13 mouse cellular contexts compared by ENCODE assay signal in the genomic region with DNA sequence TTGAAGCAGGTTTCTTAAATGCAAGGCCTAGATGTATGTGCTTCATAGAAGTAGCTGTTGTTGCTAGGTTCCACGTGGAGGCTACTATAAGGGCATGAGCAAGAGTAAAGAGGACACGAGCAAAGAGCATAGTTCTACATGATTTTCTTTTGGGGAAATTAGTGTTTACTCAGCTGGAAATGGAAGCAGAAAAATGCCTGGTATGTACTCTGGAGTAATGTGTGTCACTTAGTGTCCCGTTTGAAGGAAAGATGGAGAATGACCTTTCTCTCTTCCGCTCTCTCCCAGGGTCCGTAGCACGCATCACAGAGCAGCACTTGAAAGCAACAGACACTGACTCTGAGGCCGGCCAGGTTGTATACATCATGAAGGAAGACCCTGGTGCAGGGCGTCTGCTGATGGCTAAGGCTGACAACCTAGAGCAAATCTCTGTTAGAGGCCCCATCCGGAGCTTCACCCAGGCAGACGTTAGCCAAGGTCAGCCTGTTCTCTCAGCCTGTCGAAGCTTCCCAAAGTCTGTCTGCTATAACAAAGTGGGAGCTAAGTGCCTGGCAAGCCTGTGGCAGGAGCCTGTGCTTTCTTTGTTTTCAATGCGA.
DNase-seq lines count a peak whose midpoint lies in the region; ATAC-seq lines count a peak whose summit lies in the region.
"Had no signal": no experiment of that assay in that cellular context is flagged by ENCODE, and none has a peak within 500 bp of the region (broad histone marks: within the 10 kb centered on the region; RNA-seq: fewer than 3 reads in every experiment).

No protein-coding gene starts in this region.

- no peak overlapping the region for H3K9ac ChIP-seq in midbrain, embryonic 13.5 days (replicated peaks)
- H3K9ac ChIP-seq in embryonic facial prominence, embryonic 11.5 days (replicated peaks; ENCODE audit: low read length) = no peak overlapping the region
- no peak overlapping the region for H3K9ac ChIP-seq in kidney, embryonic 15.5 days
- no peak overlapping the region for H3K9ac ChIP-seq in neural tube, embryonic 14.5 days (replicated peaks; ENCODE audit: low read depth, low read length)
- H3K9ac ChIP-seq: heart, embryonic 12.5 days; liver, embryonic 14.5 days had no signal

- H3K4me2 ChIP-seq in midbrain, embryonic 13.5 days (replicated peaks) = no peak overlapping the region
- no peak overlapping the region for H3K4me2 ChIP-seq in embryonic facial prominence, embryonic 11.5 days (ENCODE audit: low read depth, low read length)
- H3K4me2 ChIP-seq in kidney, embryonic 15.5 days = no peak overlapping the region
- no peak overlapping the region for H3K4me2 ChIP-seq in neural tube, embryonic 14.5 days (ENCODE audit: low read depth, low read length)
- H3K4me2 ChIP-seq: heart, embryonic 12.5 days had no signal

- H3K27ac ChIP-seq in midbrain, embryonic 10.5 days (replicated peaks) = no peak overlapping the region
- no peak overlapping the region for H3K27ac ChIP-seq in midbrain, embryonic 13.5 days
- no peak overlapping the region for H3K27ac ChIP-seq in embryonic facial prominence, embryonic 11.5 days (replicated peaks; ENCODE audit: low read depth, low read length)
- peak overlapping the region; percentile 73 for H3K27ac ChIP-seq in kidney, embryonic 15.5 days
- H3K27ac ChIP-seq in neural tube, embryonic 14.5 days (ENCODE audit: low read depth, low read length) = peak overlapping the region; percentile 41; the same call in 1 of the 2 replicates
- H3K27ac ChIP-seq: liver, embryonic 14.5 days; macrophage had no signal

- DNase-seq in midbrain, embryonic 10.5 days (ENCODE audit: low spot score) = peak; percentile 24
- DNase-seq in embryonic facial prominence, embryonic 11.5 days (ENCODE audit: low spot score) = peak; percentile 7
- no peak for DNase-seq in ovary, postnatal 10 days (ENCODE audit: low spot score)
- DNase-seq in cerebellum, adult 9-10 months = no peak
- DNase-seq: cerebellum, adult 11 months; right cerebral cortex, adult 18-20 months had no signal

- H3K4me1 ChIP-seq in midbrain, embryonic 10.5 days = peaks cover 8% of the 10 kb centered on the region; the same call in 1 of the 2 replicates
- peaks cover 31% of the 10 kb centered on the region for H3K4me1 ChIP-seq in midbrain, embryonic 13.5 days (replicated peaks)
- H3K4me1 ChIP-seq in embryonic facial prominence, embryonic 11.5 days (ENCODE audit: control insufficient read depth, insufficient read depth, low read length) = no peaks in the 10 kb centered on the region; the same call in 1 of the 2 replicates
- peaks cover 17% of the 10 kb centered on the region for H3K4me1 ChIP-seq in kidney, embryonic 15.5 days
- no peaks in the 10 kb centered on the region for H3K4me1 ChIP-seq in neural tube, embryonic 14.5 days (ENCODE audit: control insufficient read depth, insufficient read depth, low read length)

- no peaks in the 10 kb centered on the region for H3K27me3 ChIP-seq in midbrain, embryonic 10.5 days (ENCODE audit: low read depth, poor library complexity, severe bottlenecking)
- H3K27me3 ChIP-seq in midbrain, embryonic 13.5 days = no peaks in the 10 kb centered on the region
- no peaks in the 10 kb centered on the region for H3K27me3 ChIP-seq in embryonic facial prominence, embryonic 11.5 days (ENCODE audit: control insufficient read depth, insufficient read depth, low read length)
- H3K27me3 ChIP-seq in kidney, embryonic 15.5 days = no peaks in the 10 kb centered on the region
- H3K27me3 ChIP-seq in neural tube, embryonic 14.5 days (ENCODE audit: control insufficient read depth, insufficient read depth, low read length) = no peaks in the 10 kb centered on the region
- H3K27me3 ChIP-seq: CH12.LX; heart, embryonic 12.5 days had no signal

- ATAC-seq in midbrain, embryonic 13.5 days = no peak
- no peak for ATAC-seq in embryonic facial prominence, embryonic 11.5 days (replicated peaks; ENCODE audit: insufficient number of reproducible peaks, low FRiP score, low TSS enrichment, low read depth)
- ATAC-seq in kidney, embryonic 15.5 days (replicated peaks; ENCODE audit: low FRiP score) = peak; percentile 60
- peak; percentile 30; the same call in 1 of the 2 replicates for ATAC-seq in neural tube, embryonic 14.5 days (ENCODE audit: low read depth)

- H3K36me3 ChIP-seq in midbrain, embryonic 10.5 days = no peaks in the 10 kb centered on the region
- H3K36me3 ChIP-seq in midbrain, embryonic 13.5 days = no peaks in the 10 kb centered on the region
- H3K36me3 ChIP-seq in embryonic facial prominence, embryonic 11.5 days (replicated peaks; ENCODE audit: control insufficient read depth, insufficient read depth, low read depth, low read length) = no peaks in the 10 kb centered on the region
- H3K36me3 ChIP-seq in kidney, embryonic 15.5 days = peaks cover 76% of the 10 kb centered on the region
- H3K36me3 ChIP-seq in neural tube, embryonic 14.5 days (ENCODE audit: control insufficient read depth, insufficient read depth, low read length) = no peaks in the 10 kb centered on the region

- WGBS in midbrain, embryonic 10.5 days = 78% methylated on average over 12 of the region's 12 CpGs
- 72% methylated on average over 12 of the region's 12 CpGs for WGBS in midbrain, embryonic 13.5 days
- WGBS in embryonic facial prominence, embryonic 11.5 days = 41% methylated on average over 12 of the region's 12 CpGs
- 27% methylated on average over 12 of the region's 12 CpGs for WGBS in kidney, embryonic 15.5 days
- WGBS in neural tube, embryonic 14.5 days = 66% methylated on average over 12 of the region's 12 CpGs

- H3K4me3 ChIP-seq in midbrain, embryonic 10.5 days = no peak overlapping the region
- H3K4me3 ChIP-seq in midbrain, embryonic 13.5 days (replicated peaks) = no peak overlapping the region
- H3K4me3 ChIP-seq in embryonic facial prominence, embryonic 11.5 days (ENCODE audit: low read depth, low read length) = no peak overlapping the region
- H3K4me3 ChIP-seq in kidney, embryonic 15.5 days (replicated peaks) = no peak overlapping the region
- no peak overlapping the region for H3K4me3 ChIP-seq in neural tube, embryonic 14.5 days (ENCODE audit: low read depth, low read length)
- H3K4me3 ChIP-seq: heart, embryonic 12.5 days had no signal

- no peaks in the 10 kb centered on the region for H3K9me3 ChIP-seq in midbrain, embryonic 10.5 days (replicated peaks)
- no peaks in the 10 kb centered on the region for H3K9me3 ChIP-seq in midbrain, embryonic 13.5 days
- H3K9me3 ChIP-seq in embryonic facial prominence, embryonic 11.5 days (replicated peaks; ENCODE audit: control insufficient read depth, low read length) = no peaks in the 10 kb centered on the region
- no peaks in the 10 kb centered on the region for H3K9me3 ChIP-seq in kidney, embryonic 15.5 days (replicated peaks)
- H3K9me3 ChIP-seq in neural tube, embryonic 14.5 days (ENCODE audit: control insufficient read depth, low read length) = no peaks in the 10 kb centered on the region
- H3K9me3 ChIP-seq: heart, embryonic 12.5 days had no signal

Comparison
In these comparisons a context has a peak if more than half of its experiments do, and no peak if none do; other contexts are left out.
1. DNase-seq: peak in midbrain, embryonic 10.5 days (single experiment) and embryonic facial prominence, embryonic 11.5 days (single experiment); none in ovary, postnatal 10 days (single experiment) and cerebellum, adult 9-10 months (single experiment).
2. H3K27ac ChIP-seq: peak in kidney, embryonic 15.5 days (single experiment) and neural tube, embryonic 14.5 days (single experiment); none in midbrain, embryonic 10.5 days (single experiment), midbrain, embryonic 13.5 days (single experiment) and embryonic facial prominence, embryonic 11.5 days (single experiment).
3. ATAC-seq: peak in kidney, embryonic 15.5 days (single experiment) and neural tube, embryonic 14.5 days (single experiment); none in midbrain, embryonic 13.5 days (single experiment) and embryonic facial prominence, embryonic 11.5 days (single experiment).